Mouse (Mus musculus): ENCODE results near the gene Fam110a. TPM values are rescaled to one million over a fixed set of nuclear protein-coding genes. Genes with fewer than 3 reads are reported as not detected.
A peak's percentile ranks its signal among the peaks of the same experiment; 100 is the strongest.

Gene Fam110a
- polyA plus RNA-seq, 1 experiment, result 6.3 TPM

DNA sequence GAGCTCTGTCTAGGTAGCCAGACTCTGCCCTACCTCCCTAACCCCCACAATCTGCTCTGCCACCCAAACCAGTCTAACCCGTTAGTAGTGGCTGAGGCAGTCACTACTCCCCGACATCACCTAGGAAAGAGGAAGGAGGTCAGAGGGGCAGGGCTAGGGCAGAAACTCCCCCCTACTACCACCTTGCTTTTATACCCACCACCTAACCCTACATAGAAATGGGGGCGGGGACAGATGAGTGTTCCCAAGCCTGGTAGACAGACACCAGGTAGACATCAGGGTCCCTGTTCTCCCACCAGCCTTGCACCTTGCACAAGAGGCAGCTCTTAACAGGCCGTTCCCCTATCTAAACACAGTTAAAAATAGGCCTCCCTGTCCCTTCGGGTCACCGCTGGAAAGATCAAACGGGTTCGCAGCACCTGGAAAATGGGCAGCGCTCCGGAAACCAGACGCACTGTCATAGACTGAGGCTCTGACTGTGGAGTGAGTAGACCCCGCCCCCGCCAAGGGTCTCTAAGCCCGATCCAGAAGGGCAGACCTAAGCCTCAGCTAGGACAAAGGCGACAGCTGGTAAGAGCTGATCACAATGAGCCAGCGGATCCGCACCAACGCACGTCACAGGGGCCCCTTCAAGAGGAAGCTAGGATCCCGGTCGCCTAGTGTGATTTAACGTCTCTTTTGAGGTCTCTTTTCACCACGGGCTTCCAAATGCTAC lies 7.0 kb downstream of the Fam110a start:
- no peak for DNase-seq (ENCODE audit: extremely low spot score in 1 of 2, low spot score in 1 of 2)

GRCm38 (mm10) chr2:151971748-151972147 lies 8.3 kb downstream of the Fam110a start:
- no peak for DNase-seq (ENCODE audit: extremely low spot score in 1 of 2, low spot score in 1 of 2)

- peak; percentile 66 to 80 for DNase-seq (ENCODE audit: extremely low spot score in 1 of 2, low spot score in 1 of 2)
Observed at GRCm38 (mm10) chr2:151970191-151971172, 9.5 kb downstream of the Fam110a start.

DNA sequence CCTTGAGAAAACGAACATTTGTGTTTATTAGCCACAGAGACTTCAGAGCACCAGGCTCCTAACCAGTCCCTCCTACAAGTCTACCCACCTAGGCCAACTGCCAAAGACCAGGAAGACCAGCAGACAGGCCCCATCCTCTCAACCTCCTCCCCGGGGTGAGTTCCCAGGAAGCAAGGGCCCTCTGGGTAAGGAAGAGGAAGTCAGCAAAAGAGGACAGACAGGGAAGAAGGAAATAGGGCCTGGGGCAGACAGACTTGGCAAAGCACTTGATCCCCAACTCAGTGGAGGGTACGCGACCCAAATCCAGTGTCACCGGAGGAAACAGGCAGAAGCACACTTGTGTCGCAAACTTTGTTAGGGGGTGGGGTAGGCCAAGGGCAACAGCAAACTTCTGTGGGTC lies 10.6 kb downstream of the Fam110a start:
- no peak for DNase-seq (ENCODE audit: extremely low spot score in 1 of 2, low spot score in 1 of 2)

DNA sequence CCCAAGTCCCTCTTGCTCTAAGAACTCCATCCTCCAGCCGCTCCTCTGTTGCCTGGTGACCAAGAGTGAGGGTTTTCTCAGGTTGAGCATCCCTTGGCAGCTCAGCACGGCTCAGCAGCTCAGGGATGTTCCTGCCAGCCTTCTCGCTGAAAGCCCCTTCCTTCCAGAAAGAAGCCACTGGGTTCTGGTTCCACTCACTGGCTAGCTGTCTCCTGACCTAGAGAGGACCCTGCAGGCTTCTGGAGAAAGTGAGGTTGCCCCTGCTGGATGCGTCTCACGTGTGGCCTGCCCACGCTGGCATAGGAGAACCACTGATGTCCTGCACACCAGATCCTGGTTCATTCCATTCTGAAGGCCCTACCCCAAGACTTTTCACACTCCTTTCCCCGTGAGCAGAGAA lies 11.0 kb downstream of the Fam110a start:
- DNase-seq (ENCODE audit: extremely low spot score in 1 of 2, low spot score in 1 of 2), result no peak

- DNase-seq (ENCODE audit: extremely low spot score in 1 of 2, low spot score in 1 of 2), result no peak
Observed at GRCm38 (mm10) chr2:151968451-151968850, 11.6 kb downstream of the Fam110a start.

DNA sequence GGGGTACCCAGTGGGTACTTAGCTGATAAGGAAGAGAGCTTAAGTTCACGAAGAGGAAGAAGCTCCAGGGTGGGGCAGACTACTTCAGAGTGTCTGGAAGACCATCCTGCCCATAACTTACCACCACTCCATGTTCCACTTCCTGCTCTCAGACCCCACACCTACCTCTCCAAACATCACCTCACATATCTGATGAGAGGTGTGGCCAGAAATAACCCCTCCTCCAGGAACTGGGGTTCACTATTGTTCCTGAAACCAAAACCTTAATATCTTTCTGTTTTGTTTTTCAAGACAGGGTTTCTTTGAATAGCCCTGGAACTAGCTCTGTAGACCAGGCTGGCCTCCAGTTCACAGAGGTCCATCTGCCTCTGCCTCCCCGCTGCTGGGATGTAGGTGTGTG lies 12.2 kb downstream of the Fam110a start:
- DNase-seq (ENCODE audit: extremely low spot score in 1 of 2, low spot score in 1 of 2), result no peak

- DNase-seq (ENCODE audit: extremely low spot score in 1 of 2, low spot score in 1 of 2), result no peak
Observed at GRCm38 (mm10) chr2:151967176-151967750, 12.8 kb downstream of the Fam110a start.

DNA sequence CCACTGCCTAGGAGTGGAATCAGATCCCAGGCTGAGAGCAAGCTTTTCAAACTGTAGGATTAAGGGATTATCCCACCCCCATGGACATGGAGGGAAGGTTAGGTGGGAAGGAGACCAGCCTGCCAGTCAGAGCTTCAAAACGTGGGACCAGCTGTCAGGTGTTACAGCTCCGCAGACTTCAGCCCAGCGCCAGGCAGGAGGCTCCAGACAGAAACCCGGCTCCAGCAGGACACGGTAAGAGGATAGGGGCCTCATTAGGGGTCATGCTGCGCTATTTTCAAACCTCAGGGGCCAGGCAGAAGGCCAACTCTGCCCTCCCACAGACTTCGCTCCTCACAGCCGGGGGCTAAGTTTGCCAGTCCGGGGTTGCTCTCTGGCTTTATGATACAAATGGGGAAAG lies 16.0 kb downstream of the Fam110a start:
- DNase-seq (ENCODE audit: extremely low spot score in 1 of 2, low spot score in 1 of 2), result no peak

- no peak for DNase-seq (ENCODE audit: extremely low spot score in 1 of 2, low spot score in 1 of 2)
Observed at GRCm38 (mm10) chr2:151963319-151963718, 16.7 kb downstream of the Fam110a start.

- DNase-seq (ENCODE audit: extremely low spot score in 1 of 2, low spot score in 1 of 2), result peak; percentile 66 to 86
Observed at GRCm38 (mm10) chr2:151962474-151962873, 17.5 kb downstream of the Fam110a start.

GRCm38 (mm10) chr2:151961284-151962196 lies 18.5 kb downstream of the Fam110a start:
- no peak for DNase-seq (ENCODE audit: extremely low spot score in 1 of 2, low spot score in 1 of 2)

GRCm38 (mm10) chr2:151959274-151959673 lies 20.7 kb downstream of the Fam110a start:
- no peak for DNase-seq (ENCODE audit: extremely low spot score in 1 of 2, low spot score in 1 of 2)

GRCm38 (mm10) chr2:151956500-151957137 lies 23.4 kb downstream of the Fam110a start:
- DNase-seq (ENCODE audit: extremely low spot score in 1 of 2, low spot score in 1 of 2), result no peak

GRCm38 (mm10) chr2:151953665-151954064 lies 26.4 kb downstream of the Fam110a start:
- DNase-seq (ENCODE audit: extremely low spot score in 1 of 2, low spot score in 1 of 2), result no peak

DNA sequence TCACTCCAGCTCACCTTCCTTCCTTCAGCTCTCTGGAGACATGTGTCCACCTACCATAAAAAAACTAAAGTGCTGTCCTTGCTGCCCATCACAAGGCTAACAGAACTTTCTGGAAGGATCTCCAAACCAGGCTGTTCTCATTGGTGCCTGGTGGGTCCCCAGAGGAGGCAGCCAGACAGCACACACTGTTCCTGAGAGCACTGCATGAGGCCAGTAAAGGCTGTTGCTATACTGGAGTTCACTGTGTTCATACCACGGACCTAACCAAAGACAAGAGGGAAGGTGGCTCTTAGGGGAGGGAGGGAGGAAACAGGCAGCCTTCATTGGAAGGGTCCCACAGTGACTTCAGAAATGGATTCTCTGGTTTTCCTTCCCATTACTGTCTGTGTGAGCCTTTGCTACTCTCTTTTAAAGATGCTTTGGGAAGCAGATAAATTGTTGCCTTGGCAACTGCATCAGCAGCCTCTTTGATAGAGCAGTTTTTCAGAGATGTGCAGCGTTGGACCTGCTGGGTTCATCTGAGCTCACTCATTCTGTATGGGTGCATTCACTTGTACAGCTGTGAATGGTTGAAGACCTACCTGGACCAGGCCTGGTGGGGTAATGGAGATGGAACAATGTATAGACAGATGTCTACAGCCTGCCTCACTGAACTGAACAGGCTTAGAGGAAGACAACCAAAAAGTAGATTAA lies 30.8 kb downstream of the Fam110a start:
- DNase-seq (ENCODE audit: extremely low spot score in 1 of 2, low spot score in 1 of 2), result peak in 1 of 2 experiments; percentile 32

DNA sequence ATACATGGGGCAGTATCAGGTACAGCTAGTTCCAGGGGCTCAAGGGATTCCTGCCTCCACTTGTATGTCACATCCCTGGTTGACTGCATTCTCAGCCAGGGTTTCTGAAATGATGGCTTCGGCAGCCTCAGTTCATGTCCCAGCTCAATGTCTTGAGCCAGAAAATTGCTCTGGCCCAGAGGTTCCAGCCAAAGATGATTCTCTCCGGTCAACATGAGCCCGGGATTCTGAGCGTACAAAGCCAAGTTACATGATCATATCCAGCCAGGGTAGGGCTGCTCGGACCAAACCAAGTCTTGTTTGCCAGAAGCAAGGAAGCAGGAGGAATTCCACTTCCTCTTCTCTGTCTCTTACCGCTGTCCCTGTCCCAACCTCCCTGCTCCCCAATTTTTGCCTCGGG lies 31.7 kb downstream of the Fam110a start:
- no peak for DNase-seq (ENCODE audit: extremely low spot score in 1 of 2, low spot score in 1 of 2)

DNA sequence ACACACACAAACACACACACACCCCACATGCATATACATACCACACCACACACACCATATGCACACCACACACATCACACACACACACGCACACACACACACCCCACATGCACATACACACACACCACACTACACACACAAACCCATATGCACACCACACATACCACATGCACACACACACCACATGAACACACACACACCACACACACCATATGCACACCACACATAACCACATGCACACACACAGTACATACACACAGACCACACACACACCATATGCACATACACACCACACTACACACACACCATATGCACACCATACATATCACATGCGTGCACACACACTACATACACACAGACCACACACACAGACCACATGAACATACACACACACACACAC lies 32.4 kb downstream of the Fam110a start:
- no peak for DNase-seq (ENCODE audit: extremely low spot score in 1 of 2, low spot score in 1 of 2)

- DNase-seq (ENCODE audit: extremely low spot score in 1 of 2, low spot score in 1 of 2), result no peak
Observed at GRCm38 (mm10) chr2:151944106-151944505, 35.9 kb downstream of the Fam110a start.
